Mouse (Mus musculus): ENCODE results near the gene Scaf8.

DNA sequence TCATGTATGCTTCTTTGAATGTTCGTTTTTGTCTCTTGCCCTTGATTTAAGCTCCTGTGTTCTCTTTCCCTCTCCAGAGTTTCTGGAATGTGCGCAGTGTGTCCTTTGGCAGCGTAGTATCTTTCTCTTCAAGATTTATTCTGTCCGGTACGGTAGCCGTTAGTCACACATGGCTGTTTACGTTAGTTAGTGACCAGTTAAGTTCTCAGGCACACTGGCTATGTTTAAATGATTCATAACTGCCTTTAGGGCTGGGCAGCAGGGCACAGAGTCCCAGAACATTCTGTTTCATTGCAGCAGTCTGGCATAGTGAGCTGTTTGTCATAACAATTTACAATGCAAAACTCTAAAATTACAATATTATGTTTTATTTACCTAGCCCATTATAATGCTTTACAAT is 103.6 kb downstream of the Scaf8 start:
- TF ChIP-seq CTCF (IDR thresholded peaks at IDR 0.05; ENCODE audit: control insufficient read depth, insufficient read depth, insufficient read length) (no peak), MAX (IDR thresholded peaks at IDR 0.05) (no peak), MYOD1 (IDR thresholded peaks at IDR 0.05; ENCODE audit: control insufficient read depth, insufficient read length, low read depth) (no peak), MYOG (IDR thresholded peaks at IDR 0.05; ENCODE audit: control insufficient read depth, extremely low read depth, insufficient read length) (no peak), USF1 (IDR thresholded peaks at IDR 0.05; ENCODE audit: low read depth) (no peak), CEBPB (IDR thresholded peaks at IDR 0.05; ENCODE audit: low read depth) (no peak)

All from C2C12 (cell line).